Mouse (Mus musculus) spleen, postnatal 10 days (tissue): ENCODE data around the gene Sectm1b.
"Not testable (repeated sequence)": the region's sequence is repeated elsewhere in the genome, so short reads cannot be mapped to it uniquely, and the experiment has no call there.

Experiments used
- DNase-seq, 2 experiments: peaks; one replicate each; pipeline ENCODE4 v3.0.0; 2021 to 2022; ENCODE audit warnings: low spot score in 2 of 2

Gene Sectm1b

GRCm38 (mm10) chr11:121069662-121070061 lies 6.3 kb upstream of the Sectm1b start:
- DNase-seq: not testable (repeated sequence)

- no peak for DNase-seq
These were observed 4.5 kb upstream of the Sectm1b start for GRCm38 (mm10) chr11:121067895-121068294.

- DNase-seq: no peak
These were observed 828 bp upstream of the Sectm1b start for GRCm38 (mm10) chr11:121064197-121064596.

GRCm38 (mm10) chr11:121061615-121062014 lies 1.8 kb downstream of the Sectm1b start:
- no peak for DNase-seq

GRCm38 (mm10) chr11:121060401-121061067 lies 2.8 kb downstream of the Sectm1b start:
- DNase-seq: not testable (repeated sequence)

- no peak for DNase-seq
These were observed 3.9 kb downstream of the Sectm1b start for GRCm38 (mm10) chr11:121059471-121059870.

- DNase-seq: no peak
These were observed 4.4 kb downstream of the Sectm1b start for GRCm38 (mm10) chr11:121058956-121059355.

GRCm38 (mm10) chr11:121058122-121058521 lies 5.2 kb downstream of the Sectm1b start:
- DNase-seq: no peak

GRCm38 (mm10) chr11:121056536-121057236 lies 6.7 kb downstream of the Sectm1b start:
- no peak for DNase-seq

GRCm38 (mm10) chr11:121053536-121053935 lies 9.8 kb downstream of the Sectm1b start:
- DNase-seq: peak; percentile 64 to 80

- DNase-seq: no peak
These were observed 11.0 kb downstream of the Sectm1b start for GRCm38 (mm10) chr11:121052387-121052786.

- DNase-seq: no peak
These were observed 11.6 kb downstream of the Sectm1b start for GRCm38 (mm10) chr11:121051793-121052192.

GRCm38 (mm10) chr11:121049840-121050239 lies 13.5 kb downstream of the Sectm1b start:
- DNase-seq: no peak

GRCm38 (mm10) chr11:121047826-121048399 lies 15.5 kb downstream of the Sectm1b start:
- no peak for DNase-seq

GRCm38 (mm10) chr11:121045286-121045685 lies 18.1 kb downstream of the Sectm1b start:
- no peak for DNase-seq

GRCm38 (mm10) chr11:121043025-121043424 lies 20.3 kb downstream of the Sectm1b start:
- DNase-seq: not testable (repeated sequence)

GRCm38 (mm10) chr11:121042480-121042879 lies 20.9 kb downstream of the Sectm1b start:
- no peak for DNase-seq

GRCm38 (mm10) chr11:121041636-121042035 lies 21.7 kb downstream of the Sectm1b start:
- DNase-seq: no peak

GRCm38 (mm10) chr11:121041212-121041611 lies 22.2 kb downstream of the Sectm1b start:
- DNase-seq: peak; percentile 62 to 83

- DNase-seq: no peak
These were observed 24.1 kb downstream of the Sectm1b start, which contains the start of gene Cd7 for GRCm38 (mm10) chr11:121039302-121039701. Cd7 (minus strand) TSS chr11:121039418.

GRCm38 (mm10) chr11:121038366-121039240 lies 24.8 kb downstream of the Sectm1b start:
- no peak for DNase-seq

- DNase-seq: no peak
These were observed 30.3 kb downstream of the Sectm1b start for GRCm38 (mm10) chr11:121033118-121033517.
